Mouse (Mus musculus) thymus, postnatal 14 days (tissue): ENCODE measurements around the gene Adal.
"Not testable (repeated sequence)": the region's sequence is repeated elsewhere in the genome, so short reads cannot be mapped to it uniquely, and the experiment has no call there.

Source experiments
- DNase-seq: peaks from one replicate; pipeline ENCODE4 v3.0.0; 2021

Gene Adal

GRCm38 (mm10) chr2:121140018-121140882 is at the start of gene Adal, which contains the start of gene Lcmt2:
Gene Adal, plus strand, starts transcription at chr2:121140428.
Gene Lcmt2, minus strand, starts transcription at chr2:121140653.
- DNase-seq: peak; percentile 91

GRCm38 (mm10) chr2:121102051-121102450 is 38.2 kb upstream of the Adal start:
- DNase-seq: peak; percentile 73

- DNase-seq: no peak
These were observed 34.3 kb upstream of the Adal start for GRCm38 (mm10) chr2:121105940-121106339.

DNA sequence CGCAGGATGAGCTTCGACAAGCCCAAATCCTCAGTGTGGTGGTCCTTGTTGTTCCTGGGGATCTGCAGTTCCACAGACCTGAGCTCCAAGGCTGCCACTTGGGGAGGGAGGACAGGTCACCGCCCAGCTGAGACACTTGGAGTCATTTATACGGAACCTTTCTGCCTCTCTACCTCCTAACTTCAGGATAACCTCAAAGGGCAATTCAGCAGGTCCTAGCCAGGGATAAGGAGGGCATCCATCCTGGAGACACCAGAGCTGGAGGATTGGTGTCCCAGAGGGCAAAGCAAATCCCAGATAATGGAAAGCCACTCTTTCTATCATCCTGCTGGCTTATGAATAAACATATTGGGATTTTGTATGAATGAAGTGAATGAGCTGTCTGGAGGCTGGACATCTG is 30.5 kb upstream of the Adal start, which contains the start of gene Tgm7:
Gene Tgm7 (minus strand): TSS at position 101 of the 400 bp plus-strand sequence.
- no peak for DNase-seq

DNA sequence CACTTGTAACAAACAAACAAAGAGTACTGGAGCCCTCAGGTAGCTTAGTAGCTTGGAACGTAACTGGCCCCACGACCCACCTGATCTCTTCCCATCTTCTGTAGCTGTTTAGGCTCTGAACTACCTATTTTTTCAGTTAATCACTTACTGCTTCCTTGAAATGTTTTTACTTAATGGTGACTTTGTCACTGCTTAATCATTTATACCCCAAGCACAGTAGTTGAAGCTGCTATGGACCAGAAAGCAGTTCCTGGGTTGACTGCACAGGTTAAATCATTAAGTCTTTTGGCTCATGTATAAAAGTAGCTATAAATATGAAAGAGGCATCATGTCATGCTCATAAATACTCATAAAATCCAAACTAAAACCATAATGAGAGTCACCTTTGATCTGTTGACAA is 24.8 kb upstream of the Adal start:
- no peak for DNase-seq

DNA sequence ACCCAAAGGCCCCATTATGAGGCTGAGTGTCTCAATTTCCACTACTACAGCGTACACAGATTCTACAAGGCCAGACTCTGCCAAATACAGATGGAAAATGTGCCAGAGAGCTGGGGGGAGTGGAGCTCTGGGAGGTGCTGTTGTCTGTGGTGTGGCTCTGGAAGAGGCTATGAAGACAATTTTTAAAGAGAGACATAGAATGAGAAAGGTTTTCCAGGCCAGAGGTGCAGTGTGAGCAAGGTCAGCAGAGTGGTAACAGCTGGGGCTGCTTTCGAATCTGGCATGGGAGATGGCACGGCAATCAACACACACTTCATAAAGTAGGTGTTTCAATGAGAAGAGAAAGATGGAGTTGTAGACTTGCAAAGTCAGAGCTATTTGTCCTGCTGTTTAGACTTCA is 21.0 kb upstream of the Adal start:
- no peak for DNase-seq

GRCm38 (mm10) chr2:121126302-121126701 is 13.9 kb upstream of the Adal start:
- DNase-seq: not testable (repeated sequence)

DNA sequence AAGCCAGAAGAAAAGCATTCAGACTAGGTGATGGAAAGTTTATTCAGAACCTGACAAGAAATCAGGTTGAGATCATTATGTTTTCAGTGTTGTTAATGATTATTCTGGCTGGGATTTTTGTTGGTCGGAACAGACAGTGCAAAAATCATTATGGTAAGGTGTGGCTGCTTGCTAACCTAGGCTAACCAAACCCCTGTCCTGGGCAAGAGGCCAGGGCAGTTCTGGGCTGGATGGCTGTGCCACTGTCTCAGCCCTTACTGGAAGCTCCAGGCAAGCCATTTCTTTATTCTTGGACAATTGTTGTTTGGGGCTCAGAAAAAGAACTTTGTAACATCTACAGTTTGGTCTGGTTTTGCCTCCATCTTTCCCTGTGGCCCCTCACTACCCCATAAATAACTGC is 12.7 kb upstream of the Adal start:
- no peak for DNase-seq

DNA sequence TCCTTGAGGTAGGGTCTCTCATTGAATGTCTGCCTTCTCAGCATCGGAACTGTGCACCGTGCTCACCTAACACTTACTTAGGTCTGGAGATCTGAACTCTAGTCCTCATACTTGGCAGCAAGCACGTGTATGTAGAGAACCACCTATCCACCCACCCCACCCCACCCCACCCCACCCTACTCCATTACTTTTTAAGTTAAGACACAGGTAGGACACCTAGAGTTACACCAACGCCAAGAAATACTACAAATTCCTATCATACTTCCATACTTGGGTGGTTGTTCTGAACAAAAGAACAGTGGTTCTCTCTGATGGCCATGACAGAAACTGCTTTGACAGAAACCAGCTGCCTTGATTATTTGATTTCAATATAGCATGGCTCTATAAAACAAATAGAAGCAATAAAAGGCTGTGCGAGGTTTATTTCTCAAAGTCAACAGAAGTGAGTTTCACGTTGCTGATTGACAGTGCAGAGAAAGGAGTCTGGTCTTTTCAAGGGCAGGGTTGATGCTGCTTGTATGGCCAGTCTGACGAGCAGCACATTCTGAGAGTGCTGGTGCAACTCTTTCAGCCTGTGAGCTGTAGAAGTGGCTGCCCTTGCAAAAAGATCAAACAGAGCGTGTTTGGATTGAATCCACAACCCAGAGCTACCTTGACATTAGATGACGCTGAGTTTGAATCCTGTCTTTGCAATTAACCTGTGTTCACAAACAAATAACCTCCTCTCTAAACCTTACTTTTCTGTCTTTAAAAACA is 11.2 kb upstream of the Adal start:
- DNase-seq: no peak

DNA sequence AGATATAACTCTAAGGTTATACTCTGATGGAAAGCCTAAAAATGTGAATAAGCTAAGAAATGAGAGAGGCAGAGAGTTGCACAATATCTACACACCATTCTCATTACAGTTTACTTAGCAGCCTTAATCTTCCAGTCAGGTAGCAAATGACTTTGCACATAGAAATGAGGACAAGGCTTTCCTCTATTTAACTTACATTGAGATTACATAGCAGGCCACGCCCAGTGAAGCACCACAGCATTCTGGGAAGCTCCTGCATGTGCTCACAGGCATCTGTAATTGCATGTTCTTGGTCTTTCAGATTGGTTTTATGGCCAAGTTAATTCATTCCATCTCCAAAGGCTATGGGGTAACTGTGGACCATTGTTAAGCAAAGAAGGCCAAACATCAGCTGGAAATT is 7.4 kb upstream of the Adal start:
- DNase-seq: no peak

DNA sequence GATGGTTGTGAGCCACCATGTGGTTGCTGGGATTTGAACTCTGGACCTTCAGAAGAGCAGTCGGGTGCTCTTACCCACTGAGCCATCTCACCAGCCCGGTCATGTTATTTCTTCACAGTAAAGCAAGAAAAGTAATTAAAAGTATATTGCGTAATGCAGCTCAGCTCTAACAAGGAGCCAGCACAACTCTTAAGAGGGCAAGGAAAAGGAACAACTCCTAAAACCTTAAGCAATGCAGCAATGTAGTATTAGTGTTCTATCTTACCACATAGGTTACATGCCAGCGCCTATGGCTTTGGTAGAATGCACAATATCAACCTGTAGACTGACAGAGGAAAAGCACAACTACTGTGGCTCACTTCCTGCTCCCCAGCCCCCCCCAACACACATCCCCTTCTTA is 2.9 kb upstream of the Adal start:
- peak; percentile 8 for DNase-seq

GRCm38 (mm10) chr2:121139266-121140017 is 786 bp upstream of the Adal start:
- DNase-seq: no peak

DNA sequence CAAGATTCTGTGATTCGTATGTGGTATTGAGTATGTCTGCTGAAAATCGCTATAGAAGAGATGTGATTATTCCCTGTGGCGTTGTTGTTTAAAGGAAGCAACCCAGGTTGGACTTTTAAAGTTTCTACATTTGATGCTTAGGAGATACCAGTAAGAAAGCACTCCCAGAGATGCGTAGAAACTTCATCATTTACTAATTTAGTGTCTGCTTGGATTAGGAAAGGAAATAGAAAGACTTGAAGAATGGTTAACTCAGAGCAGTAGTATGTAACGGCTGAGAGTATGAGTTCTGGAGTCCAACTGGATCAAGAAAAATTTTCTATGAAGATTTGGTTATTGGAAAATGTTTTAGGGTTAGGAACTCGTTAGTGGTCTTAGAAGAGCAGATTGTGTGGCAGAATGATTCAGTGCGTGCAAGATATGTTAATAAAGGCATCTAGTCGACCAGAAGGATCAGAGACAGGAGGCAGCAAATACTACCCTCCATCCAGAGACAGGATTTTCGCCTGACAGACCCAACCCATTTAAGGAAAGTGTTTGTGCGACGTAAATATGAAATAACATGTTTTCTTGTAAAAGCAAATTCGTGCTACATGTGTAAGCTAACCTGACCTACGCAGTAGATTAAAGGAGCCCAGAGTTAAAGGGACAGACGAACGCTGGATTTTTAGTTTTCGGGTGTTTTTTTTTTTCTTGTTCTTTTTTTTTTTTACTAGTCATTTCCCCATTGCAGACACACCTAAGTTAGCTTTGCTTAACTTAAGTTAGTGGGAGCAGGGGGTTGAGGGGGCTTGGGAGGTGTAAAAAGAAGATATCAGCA is 1.2 kb downstream of the Adal start:
- DNase-seq: no peak

GRCm38 (mm10) chr2:121142415-121142814 is 2.2 kb downstream of the Adal start:
- DNase-seq: no peak

- no peak for DNase-seq
These were observed 9.5 kb downstream of the Adal start for GRCm38 (mm10) chr2:121149679-121150078.

DNA sequence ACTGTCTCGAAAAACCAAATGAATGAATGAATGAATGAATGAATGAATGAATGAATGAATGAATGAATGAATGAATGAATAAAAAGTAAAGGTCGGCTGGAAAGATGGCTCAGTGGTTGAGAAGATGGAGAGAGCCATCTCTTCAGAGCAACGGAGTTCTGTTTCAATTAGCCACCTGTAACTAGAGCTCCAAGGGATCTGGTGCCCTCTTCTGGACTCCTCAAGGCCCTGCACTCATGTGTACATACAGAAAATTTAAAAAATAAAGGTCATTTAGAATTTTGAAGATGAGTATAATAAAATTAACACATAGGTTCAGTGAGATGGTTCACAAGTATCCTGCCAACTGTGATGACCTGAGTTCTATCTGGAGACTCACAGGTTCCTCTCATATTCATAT is 12.9 kb downstream of the Adal start:
- no peak for DNase-seq

DNA sequence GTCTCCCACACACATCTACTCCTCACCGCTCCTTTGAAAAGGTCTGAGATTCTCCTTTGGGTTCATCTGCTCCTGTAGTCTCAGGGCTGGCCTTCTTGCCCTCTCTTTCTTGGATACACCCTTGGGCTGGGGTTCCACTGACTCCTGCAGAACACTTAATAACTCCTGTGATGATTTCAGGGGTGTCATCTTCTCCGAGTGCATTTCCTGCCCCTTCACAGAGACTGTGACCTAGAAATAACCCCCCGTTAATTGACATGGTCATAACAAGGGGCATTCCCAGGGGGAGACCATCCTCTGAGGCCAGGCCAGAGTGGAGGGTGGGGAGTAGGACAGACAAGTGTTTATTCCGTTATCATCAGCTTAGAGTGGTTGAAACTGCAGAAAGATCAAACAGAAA is 28.9 kb downstream of the Adal start:
- DNase-seq: no peak

GRCm38 (mm10) chr2:121169902-121170301 is 29.7 kb downstream of the Adal start:
- DNase-seq: peak; percentile 42

GRCm38 (mm10) chr2:121170481-121170971 is 30.3 kb downstream of the Adal start, which contains the start of gene Tubgcp4:
Gene Tubgcp4, plus strand, starts transcription at chr2:121170654.
- DNase-seq: peak; percentile 65

- peak; percentile 95 for DNase-seq
These were observed 30.9 kb downstream of the Adal start, which contains the start of gene Zscan29 for GRCm38 (mm10) chr2:121170980-121171742. Gene Zscan29, minus strand, starts transcription at chr2:121171125.

- no peak for DNase-seq
These were observed 38.7 kb downstream of the Adal start for GRCm38 (mm10) chr2:121178828-121179479.
